Mouse (Mus musculus) embryonic facial prominence, embryonic 14.5 days (tissue): Measurements from ENCODE around the gene Hs3st2. TPM values are rescaled to one million over a fixed set of nuclear protein-coding genes. Genes with fewer than 3 reads are reported as not detected.

Experiments used
- ATAC-seq: fragments of 200-750 bp; cut with Nextera tagmentation; 2 replicates; pipeline ENCODE4 v1.8.0; 2017; ENCODE audit warnings: low read depth, moderate number of reproducible peaks, moderate TSS enrichment
- DNase-seq: peaks from one replicate; pipeline ENCODE4 v3.0.0-alpha.2; 2015; ENCODE audit warnings: low spot score
- H3K27ac ChIP-seq: fragments of 300-500 bp; sonication (generic); replicated peaks from 2 replicates; pipeline ENCODE4 v1.5.1; 2014; ENCODE audit warnings: low read depth, mild to moderate bottlenecking, low read length, moderate library complexity
- H3K27me3 ChIP-seq: fragments of 300-500 bp; sonication (generic); replicated peaks from 2 replicates; pipeline ENCODE4 v1.6.1; 2014; ENCODE audit warnings: low read length; ENCODE audit not compliant: control insufficient read depth, insufficient read depth
- H3K36me3 ChIP-seq: fragments of 300-500 bp; sonication (generic); 2 replicates; pipeline ENCODE4 v1.6.1; 2014; ENCODE audit warnings: low read length, mixed read lengths; ENCODE audit not compliant: control insufficient read depth, insufficient read depth
- H3K4me1 ChIP-seq: fragments of 300-500 bp; sonication (generic); 2 replicates; pipeline ENCODE4 v1.6.1; 2014; ENCODE audit warnings: antibody characterized with exemption, low read length; ENCODE audit not compliant: control insufficient read depth, insufficient read depth
- H3K4me2 ChIP-seq: fragments of 300-500 bp; sonication (generic); 2 replicates; pipeline ENCODE4 v1.6.1; 2014; ENCODE audit warnings: low read depth, mild to moderate bottlenecking, low read length, moderate library complexity, mixed read lengths
- H3K4me3 ChIP-seq: fragments of 300-500 bp; sonication (generic); 2 replicates; pipeline ENCODE4 v1.5.1; 2014; ENCODE audit warnings: low read depth, mild to moderate bottlenecking, low read length
- H3K9ac ChIP-seq: fragments of 300-500 bp; sonication (generic); 2 replicates; pipeline ENCODE4 v1.6.1; 2014; ENCODE audit warnings: low read depth, mild to moderate bottlenecking, low read length, moderate library complexity, mixed read lengths
- H3K9me3 ChIP-seq: fragments of 300-500 bp; sonication (generic); 2 replicates; pipeline ENCODE4 v1.6.1; 2016; ENCODE audit warnings: low read length; ENCODE audit not compliant: control insufficient read depth
- WGBS: fragments of 180-500 bp; shearing (Covaris S2); extraction: QIAGEN DNeasy Blood & Tissue Kit; methylation state at CpG from one replicate; pipeline ENCODE4 v1.1.7; 2014; 5-methylcytosine and 5-hydroxymethylcytosine counted together
- polyA plus RNA-seq: library from polyadenylated mRNA; unstranded; fragments of >200 nt; fragmentation: Nextera tagmentation; extraction: Ambion mirVana; gene quantifications from 2 replicates; pipeline ENCODE4 v1.2.1, GENCODE M21; 2014

The Hs3st2 gene
- polyA plus RNA-seq, 1 experiment from 2014 or later, result 1.4 TPM

DNA sequence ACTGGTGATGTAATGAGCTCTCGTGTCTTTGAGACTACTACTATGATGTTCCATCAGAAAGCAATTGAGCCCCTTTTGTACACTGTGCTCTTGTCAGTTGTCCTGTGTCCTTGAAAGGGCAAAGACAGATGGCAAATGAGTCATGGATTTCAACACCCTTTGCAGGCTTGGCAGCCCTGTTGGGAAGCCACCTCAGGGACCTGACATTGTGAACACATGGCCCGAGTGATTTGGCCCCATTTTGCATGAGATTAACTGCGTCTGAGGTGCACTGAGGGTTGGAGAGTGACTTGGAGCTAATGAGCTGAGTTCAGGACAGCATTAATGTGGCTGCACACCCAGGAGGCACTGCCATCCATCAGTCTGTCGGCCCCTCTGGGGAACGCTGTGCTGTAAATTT, 74.7 kb downstream of the Hs3st2 start:
- no peak overlapping the region for H3K9ac ChIP-seq
- H3K9me3 ChIP-seq, result no peaks in the 10 kb centered on the region
- no peak overlapping the region for H3K4me2 ChIP-seq
- no peak overlapping the region for H3K27ac ChIP-seq
- no peaks in the 10 kb centered on the region for H3K27me3 ChIP-seq
- no peak for ATAC-seq
- no peaks in the 10 kb centered on the region for H3K4me1 ChIP-seq
- WGBS, result 77% methylated on average over 5 of the region's 5 CpGs
- no peaks in the 10 kb centered on the region for H3K36me3 ChIP-seq
- H3K4me3 ChIP-seq, result no peak overlapping the region
- no peak for DNase-seq

DNA sequence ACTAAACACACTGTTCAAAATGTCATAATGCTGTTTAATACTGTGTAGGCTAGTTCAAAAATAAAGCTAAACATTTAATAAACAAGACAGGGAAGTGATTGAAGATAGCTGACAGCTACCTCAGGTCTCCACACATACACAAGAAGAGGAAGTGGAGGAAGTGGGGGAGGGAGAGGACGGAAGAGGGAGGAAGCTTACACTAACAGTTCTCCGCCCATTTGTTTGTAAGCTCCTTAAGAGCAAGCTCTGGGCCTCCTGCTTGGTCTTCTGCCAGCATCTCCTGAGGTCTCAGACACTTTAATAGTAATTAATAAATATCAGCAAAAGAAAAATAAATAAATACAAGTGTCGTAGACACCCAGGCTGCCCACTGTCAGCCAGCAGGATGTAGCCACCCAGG, 77.8 kb downstream of the Hs3st2 start:
- no peak for ATAC-seq

DNA sequence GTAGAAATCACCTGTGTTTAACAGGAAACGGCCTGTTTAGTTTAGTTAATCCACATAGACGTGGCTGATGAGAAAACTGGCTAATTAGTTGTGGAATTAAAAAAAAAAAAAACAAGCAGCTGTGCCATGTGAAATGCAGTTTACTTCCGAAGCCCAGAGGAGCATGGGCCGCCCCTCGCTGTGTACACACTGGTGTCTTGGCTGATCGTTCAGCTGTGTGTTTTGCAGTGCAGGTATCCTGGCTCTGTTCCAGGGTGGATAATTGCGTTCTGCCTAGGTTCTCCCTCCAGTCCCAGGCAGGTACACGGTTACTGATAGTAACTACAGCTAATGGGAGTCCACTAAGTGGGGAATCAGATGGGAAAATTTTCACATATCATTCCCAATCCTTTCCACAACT, 86.6 kb downstream of the Hs3st2 start:
- Histone ChIP-seq H3K4me2 (no peak overlapping the region), H3K9me3 (no peaks in the 10 kb centered on the region), H3K36me3 (no peaks in the 10 kb centered on the region), H3K27me3 (no peaks in the 10 kb centered on the region), H3K9ac (no peak overlapping the region), H3K4me3 (no peak overlapping the region), H3K27ac (no peak overlapping the region), H3K4me1 (no peaks in the 10 kb centered on the region)
- peak; percentile 44; the same call in 1 of the 2 replicates for ATAC-seq
- WGBS, result 36% methylated on average over 8 of the region's 8 CpGs
- peak; percentile 52 for DNase-seq

More for the DNA sequence above, 77.8 kb downstream of the Hs3st2 start:
- H3K27me3 ChIP-seq, result no peaks in the 10 kb centered on the region
- WGBS, result 44% methylated on average over 3 of the region's 3 CpGs
- no peak overlapping the region for H3K4me2 ChIP-seq
- no peaks in the 10 kb centered on the region for H3K4me1 ChIP-seq
- H3K27ac ChIP-seq, result no peak overlapping the region
- no peaks in the 10 kb centered on the region for H3K9me3 ChIP-seq
- peak; percentile 13 for DNase-seq
- no peak overlapping the region for H3K4me3 ChIP-seq
- no peaks in the 10 kb centered on the region for H3K36me3 ChIP-seq
- no peak overlapping the region for H3K9ac ChIP-seq

DNA sequence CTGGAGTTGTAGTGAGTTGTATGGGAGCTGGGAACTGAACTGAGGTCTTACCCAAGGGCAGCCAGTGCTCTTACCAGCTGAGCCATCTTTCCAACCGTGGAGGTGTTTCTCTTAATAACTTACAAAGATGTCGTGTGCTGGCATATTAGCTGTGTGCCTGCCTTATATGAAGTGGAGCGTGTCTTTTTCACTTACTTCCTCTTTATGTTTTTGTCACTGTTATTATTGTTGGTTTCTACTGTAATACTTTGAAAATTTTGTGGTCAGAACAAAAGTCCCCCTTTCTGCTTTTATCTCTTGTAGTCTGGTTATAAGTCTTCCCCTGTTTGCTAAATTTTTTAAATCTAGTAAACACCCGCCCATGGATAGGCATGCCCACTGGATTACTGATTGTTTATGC, 88.4 kb downstream of the Hs3st2 start:
- no peaks in the 10 kb centered on the region for H3K36me3 ChIP-seq
- no peak overlapping the region for H3K9ac ChIP-seq
- H3K9me3 ChIP-seq, result no peaks in the 10 kb centered on the region
- no peak for DNase-seq
- ATAC-seq, result no peak
- H3K4me1 ChIP-seq, result no peaks in the 10 kb centered on the region
- H3K4me2 ChIP-seq, result no peak overlapping the region
- WGBS, result 79% methylated on average over 4 of the region's 4 CpGs
- H3K27ac ChIP-seq, result no peak overlapping the region
- H3K4me3 ChIP-seq, result no peak overlapping the region
- no peaks in the 10 kb centered on the region for H3K27me3 ChIP-seq

DNA sequence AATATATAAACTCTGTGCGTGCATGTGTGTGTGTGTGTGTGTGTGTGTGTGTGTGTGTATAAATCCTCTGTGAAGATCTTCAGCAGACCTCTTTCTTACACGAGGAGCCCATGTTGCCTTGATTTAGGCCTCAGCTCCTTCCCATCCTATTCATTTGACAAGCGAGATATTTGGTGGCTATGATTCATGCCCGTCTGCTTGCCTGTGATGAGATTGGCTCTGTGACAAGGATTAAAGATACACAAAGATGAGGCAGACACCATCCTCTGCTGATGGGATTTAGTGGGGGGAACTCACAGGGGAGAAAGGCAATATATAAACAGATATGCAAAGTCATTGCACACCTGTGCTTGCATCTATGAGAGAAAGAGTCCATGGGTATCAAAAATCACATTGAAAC, 92.9 kb downstream of the Hs3st2 start:
- DNase-seq (no peak), ATAC-seq (no peak)
- H3K9ac ChIP-seq, result no peak overlapping the region
- WGBS, result 89% methylated on average over 4 of the region's 4 CpGs
- no peaks in the 10 kb centered on the region for H3K27me3 ChIP-seq
- H3K4me2 ChIP-seq, result no peak overlapping the region
- H3K9me3 ChIP-seq, result no peaks in the 10 kb centered on the region
- H3K4me1 ChIP-seq, result no peaks in the 10 kb centered on the region
- H3K27ac ChIP-seq, result no peak overlapping the region
- no peak overlapping the region for H3K4me3 ChIP-seq
- H3K36me3 ChIP-seq, result no peaks in the 10 kb centered on the region

DNA sequence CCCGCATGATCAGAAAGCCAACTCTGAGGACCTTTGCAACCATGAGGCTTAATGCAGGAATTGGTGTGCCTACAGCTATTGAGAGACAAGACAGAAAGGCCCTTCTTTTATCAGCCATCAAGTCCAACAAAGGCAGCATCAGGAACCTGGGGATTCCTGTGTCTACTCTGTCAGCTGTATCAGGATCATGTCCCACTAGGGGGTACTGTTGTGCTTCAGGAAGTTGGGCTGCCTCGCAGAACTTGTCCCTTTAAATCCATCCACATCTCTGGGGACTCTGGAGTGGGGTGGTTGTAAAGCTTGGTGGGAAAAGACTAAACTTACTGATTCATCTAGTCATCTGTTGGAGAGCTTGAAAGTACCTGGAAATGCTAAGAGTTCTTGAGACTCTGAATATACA, 93.6 kb downstream of the Hs3st2 start:
- DNase-seq (peak; percentile 29), ATAC-seq (no peak)
- Histone ChIP-seq H3K9me3 (no peaks in the 10 kb centered on the region), H3K36me3 (no peaks in the 10 kb centered on the region), H3K4me1 (no peaks in the 10 kb centered on the region), H3K4me3 (no peak overlapping the region), H3K9ac (no peak overlapping the region), H3K27me3 (no peaks in the 10 kb centered on the region), H3K27ac (no peak overlapping the region), H3K4me2 (no peak overlapping the region)
- WGBS, result 74% methylated on average over 2 of the region's 2 CpGs

DNA sequence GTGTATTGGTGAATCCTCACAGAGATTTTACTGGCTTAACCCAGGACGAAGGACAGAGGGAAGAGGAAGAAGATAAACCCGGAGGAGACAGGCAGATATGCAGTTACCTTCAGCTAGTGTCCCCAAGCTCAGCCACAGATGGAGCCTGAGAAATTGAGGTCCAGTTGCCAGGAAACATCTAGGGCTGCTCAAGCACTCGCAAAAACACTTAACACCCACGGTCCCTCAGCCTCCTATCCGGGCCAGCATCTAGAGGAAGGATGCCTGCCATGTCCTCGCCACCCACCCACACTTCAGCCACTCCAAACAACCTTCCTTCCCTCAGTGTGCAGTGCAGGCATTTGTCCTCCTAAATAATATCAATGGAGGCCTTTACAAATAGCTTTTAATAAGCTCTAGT, 95.6 kb downstream of the Hs3st2 start:
- H3K27me3 ChIP-seq, result no peaks in the 10 kb centered on the region

DNA sequence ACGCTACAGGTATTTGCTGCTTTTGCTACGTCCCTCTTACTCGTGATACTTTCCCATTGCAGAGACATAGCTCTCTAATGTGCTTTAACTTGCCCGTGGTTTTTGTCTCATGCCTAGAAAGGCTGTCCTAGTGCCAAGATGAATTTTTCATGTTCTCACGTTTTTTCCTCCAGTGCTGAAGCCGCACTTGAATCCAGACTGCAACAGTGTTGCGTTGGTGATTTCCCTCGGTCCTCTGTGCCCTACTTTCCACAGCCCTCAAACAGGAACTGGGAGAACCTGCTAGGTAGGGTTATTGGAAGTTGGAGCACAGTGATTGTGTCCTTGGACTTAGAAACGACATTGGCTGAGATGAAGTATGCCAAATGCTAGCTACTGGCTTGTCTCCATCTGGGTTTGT, 97.7 kb downstream of the Hs3st2 start:
- Histone ChIP-seq H3K27me3 (no peaks in the 10 kb centered on the region), H3K4me2 (no peak overlapping the region), H3K4me3 (no peak overlapping the region), H3K36me3 (no peaks in the 10 kb centered on the region), H3K27ac (no peak overlapping the region), H3K4me1 (no peaks in the 10 kb centered on the region), H3K9me3 (no peaks in the 10 kb centered on the region), H3K9ac (no peak overlapping the region)
- no peak for ATAC-seq
- 75% methylated on average over 9 of the region's 9 CpGs for WGBS
- peak; percentile 2 for DNase-seq

More for the DNA sequence above, 95.6 kb downstream of the Hs3st2 start:
- H3K4me3 ChIP-seq, result no peak overlapping the region
- no peaks in the 10 kb centered on the region for H3K9me3 ChIP-seq
- no peak overlapping the region for H3K4me2 ChIP-seq
- no peak for ATAC-seq
- H3K4me1 ChIP-seq, result no peaks in the 10 kb centered on the region
- 71% methylated on average over 6 of the region's 6 CpGs for WGBS
- no peak overlapping the region for H3K9ac ChIP-seq
- DNase-seq, result no peak
- H3K27ac ChIP-seq, result no peak overlapping the region
- H3K36me3 ChIP-seq, result no peaks in the 10 kb centered on the region

DNA sequence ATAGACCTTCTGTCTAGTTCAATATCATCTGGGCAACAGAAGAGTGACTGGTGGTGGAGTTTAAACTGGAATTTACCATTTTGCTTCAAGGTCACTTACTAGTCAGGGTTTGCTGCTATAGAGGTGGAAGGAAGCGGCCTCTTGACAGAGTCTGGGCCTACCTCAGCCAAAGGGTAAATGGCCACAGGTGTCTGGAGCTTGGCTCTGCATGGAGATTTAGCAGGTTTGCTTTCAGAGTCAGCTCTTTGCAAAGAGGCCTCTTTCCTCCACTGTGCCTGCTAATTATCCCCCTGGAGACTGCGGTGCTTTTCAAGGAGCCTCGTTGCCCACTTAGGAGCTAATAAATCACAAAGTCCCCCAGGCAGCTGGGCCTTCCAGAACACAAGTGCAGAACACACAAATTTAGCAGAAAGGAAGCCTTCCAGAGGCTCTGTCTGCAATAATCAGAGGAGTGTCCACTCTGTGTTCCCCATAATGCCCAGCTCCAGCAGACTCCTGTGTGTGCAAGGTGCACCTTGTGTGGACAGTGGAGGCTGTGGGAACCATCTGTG, 99.9 kb downstream of the Hs3st2 start:
- Histone ChIP-seq H3K4me2 (no peak overlapping the region), H3K4me3 (no peak overlapping the region), H3K27ac (no peak overlapping the region), H3K4me1 (no peaks in the 10 kb centered on the region), H3K27me3 (no peaks in the 10 kb centered on the region), H3K9me3 (no peaks in the 10 kb centered on the region), H3K36me3 (no peaks in the 10 kb centered on the region), H3K9ac (no peak overlapping the region)
- DNase-seq, result peak; percentile 9
- no peak for ATAC-seq
- WGBS, result 43% methylated on average over 3 of the region's 3 CpGs
